Mouse (Mus musculus) left cerebral cortex, postnatal 14 days (tissue): ENCODE results near the gene Cpa2. TPM values are rescaled to one million over a fixed set of nuclear protein-coding genes. Genes with fewer than 3 reads are reported as not detected.

Experiments
- DNase-seq, 2 experiments: peaks; one replicate each; pipeline ENCODE4 v3.0.0; 2021 to 2022; ENCODE audit warnings: low spot score in 2 of 2, mixed read lengths in 1 of 2
- intact Hi-C: fragments of 180-260 bp; cut with DNase I; formaldehyde crosslinking; loops from one replicate; pipeline ENCODE4 v1.15.1; 2025
- total RNA-seq, 2 experiments: library from RNA; stranded (reverse); gene quantifications; 2 replicates each; pipeline ENCODE4 v1.2.3; 2021

Cpa2 gene
- total RNA-seq, 2 experiments from 2014 or later = 2.1 to 3.3 TPM

GRCm38 (mm10) chr6:30605672-30606071 lies 64.3 kb downstream of the Cpa2 start:
- intact Hi-C loops = no loop called here
- DNase-seq = no peak

- intact Hi-C loops = no loop called here
- no peak for DNase-seq
These were observed 69.3 kb downstream of the Cpa2 start, which contains the start of gene Cpa5 for GRCm38 (mm10) chr6:30610710-30611109. TSS of gene Cpa5 (plus strand) at chr6:30611010.

- DNase-seq = no peak
- intact Hi-C loops = no loop called here
These were observed 69.8 kb downstream of the Cpa2 start for GRCm38 (mm10) chr6:30611212-30611611.

Other genes starting within 250 kb of the Cpa2 start
- 10 to 100 TPM; 93.9 to 94.4 TPM for gene Ube2h, start 237.0 kb upstream of the Cpa2 start, total RNA-seq
- gene Zc3hc1, start 150.6 kb upstream of the Cpa2 start, total RNA-seq = 10 to 100 TPM; 22.0 to 24.9 TPM
- gene Klhdc10, start 139.7 kb upstream of the Cpa2 start, total RNA-seq = 100 to 1,000 TPM; 135 to 138 TPM
- 10 to 100 TPM; 16.1 to 16.4 TPM for gene Tmem209, start 31.8 kb upstream of the Cpa2 start, total RNA-seq
- 1 to 10 TPM in 1 of 2 experiments, under 1 TPM in 1; 0.25 to 1.3 TPM for gene Ssmem1, start 31.7 kb upstream of the Cpa2 start, total RNA-seq
- gene Cpa4, start 26.8 kb downstream of the Cpa2 start, total RNA-seq = under 1 TPM; 0.15 to 0.19 TPM
- gene Cpa5, start 69.4 kb downstream of the Cpa2 start, total RNA-seq = not detected
- not detected for gene Cpa1, start 97.6 kb downstream of the Cpa2 start, total RNA-seq
- gene Cep41, start 152.2 kb downstream of the Cpa2 start, total RNA-seq = 1 to 10 TPM; 7.2 to 7.4 TPM
- 100 to 1,000 TPM; 115 to 130 TPM for gene Mest, start 182.0 kb downstream of the Cpa2 start, total RNA-seq